Mouse (Mus musculus): Measurements from ENCODE around the gene 1700003F12Rik. TPM values are rescaled to one million over a fixed set of nuclear protein-coding genes. Genes with fewer than 3 reads are reported as not detected.

Gene 1700003F12Rik
- polyA plus RNA-seq, 1 experiment from 2014 or later: 1.2 TPM

GRCm38 (mm10) chr2:154584931-154585601, 38.2 kb downstream of the 1700003F12Rik start:
- ATAC-seq (ENCODE audit: insufficient read depth): no peak
- Histone ChIP-seq H3K36me3 (ENCODE audit: insufficient read depth) (0 out of 2 replicates have a peak, but pooled peaks cover 6% of the 10 kb centered on the region), H3K27me3 (ENCODE audit: insufficient read depth, low read length) (no peaks in the 10 kb centered on the region), H3K4me1 (ENCODE audit: insufficient read depth) (peaks cover 5% of the 10 kb centered on the region; the same call in 1 of the 2 replicates), H3K9me3 (ENCODE audit: low read depth, low read length) (no peaks in the 10 kb centered on the region), H3K4me2 (no peak overlapping the region), H3K27ac (ENCODE audit: low read depth) (no peak overlapping the region), H3K4me3 (ENCODE audit: low read depth, low read length) (no peak overlapping the region), H3K9ac (no peak overlapping the region)
- TF ChIP-seq CTCF (IDR thresholded peaks at IDR 0.05; ENCODE audit: low read depth): no peak
- 62% methylated on average over 17 of the region's 17 CpGs for WGBS
- DNase-seq: no peak

GRCm38 (mm10) chr2:154586405-154586804, 39.5 kb downstream of the 1700003F12Rik start:
- peak; percentile 69 for DNase-seq
- no peak for ATAC-seq (ENCODE audit: insufficient read depth)
- Histone ChIP-seq H3K9ac (no peak overlapping the region), H3K36me3 (ENCODE audit: insufficient read depth) (0 out of 2 replicates have a peak, but pooled peaks cover 6% of the 10 kb centered on the region), H3K4me3 (ENCODE audit: low read depth, low read length) (no peak overlapping the region), H3K4me1 (ENCODE audit: insufficient read depth) (peaks cover 5% of the 10 kb centered on the region; the same call in 1 of the 2 replicates), H3K27ac (ENCODE audit: low read depth) (no peak overlapping the region), H3K9me3 (ENCODE audit: low read depth, low read length) (no peaks in the 10 kb centered on the region), H3K4me2 (no peak overlapping the region), H3K27me3 (ENCODE audit: insufficient read depth, low read length) (no peaks in the 10 kb centered on the region)
- 72% methylated on average over 5 of the region's 5 CpGs for WGBS
- peak; percentile 65 for TF ChIP-seq CTCF (IDR thresholded peaks at IDR 0.05; ENCODE audit: low read depth)

- 77% methylated on average over 4 of the region's 4 CpGs for WGBS
- Histone ChIP-seq H3K36me3 (ENCODE audit: insufficient read depth) (0 out of 2 replicates have a peak, but pooled peaks cover 6% of the 10 kb centered on the region), H3K4me3 (ENCODE audit: low read depth, low read length) (no peak overlapping the region), H3K27me3 (ENCODE audit: insufficient read depth, low read length) (no peaks in the 10 kb centered on the region), H3K4me1 (ENCODE audit: insufficient read depth) (0 out of 2 replicates have a peak, but pooled peaks cover 2% of the 10 kb centered on the region), H3K9me3 (ENCODE audit: low read depth, low read length) (no peaks in the 10 kb centered on the region; the same call in 1 of the 2 replicates), H3K9ac (no peak overlapping the region), H3K4me2 (no peak overlapping the region), H3K27ac (ENCODE audit: low read depth) (no peak overlapping the region)
- no peak for DNase-seq
- ATAC-seq (ENCODE audit: insufficient read depth): no peak
- TF ChIP-seq CTCF (IDR thresholded peaks at IDR 0.05; ENCODE audit: low read depth): no peak
Measured at GRCm38 (mm10) chr2:154589051-154589450, 42.2 kb downstream of the 1700003F12Rik start.

DNA sequence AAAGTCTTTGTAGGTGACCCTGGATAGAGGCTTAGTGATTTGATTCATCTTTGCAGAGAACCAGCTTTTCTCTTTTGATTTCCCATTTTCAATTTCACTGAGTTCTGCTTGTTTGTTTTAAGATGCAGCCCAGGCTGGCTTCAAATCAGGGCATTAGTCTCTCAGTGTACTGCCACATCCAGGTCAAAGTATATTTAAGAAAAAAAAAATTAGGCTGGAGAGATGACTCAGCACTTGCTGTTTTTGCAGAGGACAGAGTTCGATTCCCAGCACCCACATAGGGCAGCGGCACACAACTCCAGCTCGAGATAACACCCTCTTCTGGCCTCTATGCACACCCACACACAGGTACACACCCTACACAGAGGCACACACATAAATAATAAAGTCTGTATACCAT, 44.4 kb downstream of the 1700003F12Rik start:
- WGBS: 80% methylated on average over 3 of the region's 3 CpGs
- no peaks in the 10 kb centered on the region for H3K27me3 ChIP-seq (ENCODE audit: insufficient read depth, low read length)
- no peak for DNase-seq
- no peaks in the 10 kb centered on the region; the same call in 1 of the 2 replicates for H3K9me3 ChIP-seq (ENCODE audit: low read depth, low read length)
- no peaks in the 10 kb centered on the region for H3K4me1 ChIP-seq (ENCODE audit: insufficient read depth)
- H3K36me3 ChIP-seq (ENCODE audit: insufficient read depth): 0 out of 2 replicates have a peak, but pooled peaks cover 6% of the 10 kb centered on the region
- no peak overlapping the region for H3K9ac ChIP-seq
- ATAC-seq (ENCODE audit: insufficient read depth): no peak
- no peak overlapping the region for H3K27ac ChIP-seq (ENCODE audit: low read depth)
- H3K4me2 ChIP-seq: no peak overlapping the region
- H3K4me3 ChIP-seq (ENCODE audit: low read depth, low read length): no peak overlapping the region
- no peak for TF ChIP-seq CTCF (IDR thresholded peaks at IDR 0.05; ENCODE audit: low read depth)

DNA sequence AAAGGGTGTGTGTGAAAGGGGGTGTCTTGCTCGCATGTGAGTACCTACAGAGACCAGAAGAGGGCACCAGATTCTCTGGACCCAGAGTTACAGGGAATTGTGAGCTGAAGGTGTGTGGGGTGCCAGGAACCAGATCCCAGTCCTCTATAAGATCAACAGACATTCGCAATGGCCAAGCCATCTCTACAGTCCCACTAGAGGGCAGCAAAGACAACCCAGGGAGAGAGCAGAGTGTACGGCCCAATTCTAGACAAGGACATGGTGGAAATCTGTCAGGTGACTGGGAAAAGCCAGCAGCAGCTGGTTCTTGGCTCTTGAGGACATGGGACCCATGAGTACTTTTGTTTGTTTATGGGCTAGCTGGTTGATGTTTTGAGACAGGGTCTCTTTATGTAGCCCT, 46.1 kb downstream of the 1700003F12Rik start:
- Histone ChIP-seq H3K36me3 (ENCODE audit: insufficient read depth) (no peaks in the 10 kb centered on the region), H3K4me1 (ENCODE audit: insufficient read depth) (no peaks in the 10 kb centered on the region), H3K4me3 (ENCODE audit: low read depth, low read length) (no peak overlapping the region), H3K9ac (no peak overlapping the region), H3K9me3 (ENCODE audit: low read depth, low read length) (no peaks in the 10 kb centered on the region; the same call in 1 of the 2 replicates), H3K27me3 (ENCODE audit: insufficient read depth, low read length) (no peaks in the 10 kb centered on the region), H3K4me2 (no peak overlapping the region), H3K27ac (ENCODE audit: low read depth) (no peak overlapping the region)
- DNase-seq: peak; percentile 63
- ATAC-seq (ENCODE audit: insufficient read depth): peak; percentile 11; the same call in 1 of the 2 replicates
- TF ChIP-seq CTCF (IDR thresholded peaks at IDR 0.05; ENCODE audit: low read depth): peak; percentile 68
- 61% methylated on average over 3 of the region's 3 CpGs for WGBS

- no peaks in the 10 kb centered on the region for H3K36me3 ChIP-seq (ENCODE audit: insufficient read depth)
- DNase-seq (no peak), ATAC-seq (ENCODE audit: insufficient read depth) (no peak)
- H3K4me1 ChIP-seq (ENCODE audit: insufficient read depth): no peaks in the 10 kb centered on the region
- no peak overlapping the region for H3K27ac ChIP-seq (ENCODE audit: low read depth)
- TF ChIP-seq CTCF (IDR thresholded peaks at IDR 0.05; ENCODE audit: low read depth): no peak
- no peaks in the 10 kb centered on the region; the same call in 1 of the 2 replicates for H3K9me3 ChIP-seq (ENCODE audit: low read depth, low read length)
- H3K4me2 ChIP-seq: no peak overlapping the region
- H3K9ac ChIP-seq: no peak overlapping the region
- WGBS: 70% methylated on average over 5 of the region's 5 CpGs
- H3K4me3 ChIP-seq (ENCODE audit: low read depth, low read length): no peak overlapping the region
- H3K27me3 ChIP-seq (ENCODE audit: insufficient read depth, low read length): no peaks in the 10 kb centered on the region
Measured at GRCm38 (mm10) chr2:154595775-154596174, 48.9 kb downstream of the 1700003F12Rik start.

DNA sequence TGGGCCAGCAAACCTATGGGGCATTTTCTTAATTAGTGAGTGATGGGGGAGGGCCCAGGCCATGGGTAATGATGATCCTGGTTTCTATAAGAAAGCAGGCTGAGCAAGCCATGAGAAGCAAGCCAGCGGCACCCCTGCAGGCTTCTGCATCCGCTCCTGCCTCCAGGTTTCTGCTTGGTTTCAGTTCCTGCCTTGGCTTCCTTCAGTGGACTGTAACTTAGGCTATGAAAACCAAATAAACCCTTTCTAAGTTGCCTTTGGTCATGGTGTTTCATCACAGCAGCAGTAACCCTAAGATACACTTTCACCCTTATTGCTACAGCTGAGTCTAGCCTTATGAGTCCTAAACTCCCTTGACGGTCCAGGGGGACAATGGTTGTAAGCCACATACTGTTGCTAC, 50.5 kb downstream of the 1700003F12Rik start:
- Histone ChIP-seq H3K9me3 (ENCODE audit: low read depth, low read length) (no peaks in the 10 kb centered on the region; the same call in 1 of the 2 replicates), H3K4me3 (ENCODE audit: low read depth, low read length) (no peak overlapping the region), H3K4me1 (ENCODE audit: insufficient read depth) (no peaks in the 10 kb centered on the region), H3K36me3 (ENCODE audit: insufficient read depth) (no peaks in the 10 kb centered on the region), H3K4me2 (no peak overlapping the region), H3K9ac (no peak overlapping the region), H3K27me3 (ENCODE audit: insufficient read depth, low read length) (no peaks in the 10 kb centered on the region), H3K27ac (ENCODE audit: low read depth) (no peak overlapping the region)
- TF ChIP-seq CTCF (IDR thresholded peaks at IDR 0.05; ENCODE audit: low read depth): no peak
- DNase-seq (no peak), ATAC-seq (ENCODE audit: insufficient read depth) (no peak)
- 83% methylated on average over 3 of the region's 3 CpGs for WGBS

Other genes with a start within 250 kb of the 1700003F12Rik start
- gene Bpifb9b, start 239.9 kb upstream of the 1700003F12Rik start, polyA plus RNA-seq (2014; fragmentation: Nextera tagmentation; extraction: Ambion mirVana): not detected in 2 replicates
- gene Cdk5rap1, start 174.1 kb upstream of the 1700003F12Rik start, polyA plus RNA-seq (2014; fragmentation: Nextera tagmentation; extraction: Ambion mirVana): 11.2 and 13.1 TPM in 2 replicates
- 3.8 and 3.9 TPM in 2 replicates for gene Snta1, start 139.0 kb upstream of the 1700003F12Rik start, polyA plus RNA-seq (2014; fragmentation: Nextera tagmentation; extraction: Ambion mirVana)
- 39.8 and 40.5 TPM in 2 replicates for gene Cbfa2t2, start 110.6 kb upstream of the 1700003F12Rik start, polyA plus RNA-seq (2014; fragmentation: Nextera tagmentation; extraction: Ambion mirVana)
- 0.36 and 0.37 TPM in 2 replicates for gene Actl10, start 4.7 kb downstream of the 1700003F12Rik start, polyA plus RNA-seq (2014; fragmentation: Nextera tagmentation; extraction: Ambion mirVana)
- gene Necab3, start 11.8 kb downstream of the 1700003F12Rik start, polyA plus RNA-seq (2014; fragmentation: Nextera tagmentation; extraction: Ambion mirVana): 2.6 and 3.2 TPM in 2 replicates
- gene E2f1, start 22.8 kb downstream of the 1700003F12Rik start, polyA plus RNA-seq (2014; fragmentation: Nextera tagmentation; extraction: Ambion mirVana): 12.4 and 13.6 TPM in 2 replicates
- gene Pxmp4, start 56.6 kb downstream of the 1700003F12Rik start, polyA plus RNA-seq (2014; fragmentation: Nextera tagmentation; extraction: Ambion mirVana): 24.1 and 25.9 TPM in 2 replicates
- 1.0 and 1.1 TPM in 2 replicates for gene Zfp341, start 66.2 kb downstream of the 1700003F12Rik start, polyA plus RNA-seq (2014; fragmentation: Nextera tagmentation; extraction: Ambion mirVana)
- gene 4930519P11Rik, start 66.4 kb downstream of the 1700003F12Rik start, polyA plus RNA-seq (2014; fragmentation: Nextera tagmentation; extraction: Ambion mirVana): 0.72 and 0.83 TPM in 2 replicates
- 14.9 and 15.0 TPM in 2 replicates for gene Chmp4b, start 104.6 kb downstream of the 1700003F12Rik start, polyA plus RNA-seq (2014; fragmentation: Nextera tagmentation; extraction: Ambion mirVana)
- not detected in 2 replicates for gene Gm14214, start 222.9 kb downstream of the 1700003F12Rik start, polyA plus RNA-seq (2014; fragmentation: Nextera tagmentation; extraction: Ambion mirVana)
- gene Raly, start 244.0 kb downstream of the 1700003F12Rik start, polyA plus RNA-seq (2014; fragmentation: Nextera tagmentation; extraction: Ambion mirVana): 64.3 and 72.9 TPM in 2 replicates
- not detected in 2 replicates for gene a, start 244.3 kb downstream of the 1700003F12Rik start, polyA plus RNA-seq (2014; fragmentation: Nextera tagmentation; extraction: Ambion mirVana)

Measured in lung, embryonic 14.5 days (tissue).